Mouse (Mus musculus) 3T3-L1 (cell line): ENCODE results near the gene Prss44.

Experiments
- DNase-seq: peaks from one replicate; pipeline ENCODE4 v3.0.0-alpha.2; 2015; ENCODE audit warnings: low read depth, low spot score

Prss44 gene

DNA sequence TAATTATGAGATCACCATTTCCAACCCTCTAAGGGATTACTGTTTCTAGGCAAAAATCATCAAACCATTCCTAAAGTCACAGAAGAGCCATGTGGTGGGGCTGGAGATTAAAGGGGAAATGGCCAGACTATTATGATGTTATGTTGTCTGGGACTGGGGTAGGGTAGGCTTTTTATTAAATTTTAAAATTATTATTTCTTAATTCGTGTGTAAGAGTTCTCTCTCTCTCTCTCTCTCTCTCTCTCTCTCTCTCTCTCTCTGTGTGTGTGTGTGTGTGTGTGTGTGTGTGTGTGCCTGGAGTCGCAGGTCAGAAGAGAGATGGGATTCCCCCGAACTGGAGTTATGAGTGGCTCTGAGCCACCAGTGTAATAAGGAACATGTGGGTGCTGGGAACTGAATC, 12.6 kb downstream of the Prss44 start, which contains the start of gene Prss43:
Gene Prss43 (plus strand): TSS at position 301 of the 400 bp plus-strand sequence.
- DNase-seq: no peak

- DNase-seq: peak; percentile 11
Measured at GRCm38 (mm10) chr9:110833021-110833420, 19.2 kb downstream of the Prss44 start.

GRCm38 (mm10) chr9:110834411-110834810, 20.6 kb downstream of the Prss44 start, which contains the start of gene Prss45:
TSS of gene Prss45 (plus strand) at chr9:110834588.
- DNase-seq: no peak

DNA sequence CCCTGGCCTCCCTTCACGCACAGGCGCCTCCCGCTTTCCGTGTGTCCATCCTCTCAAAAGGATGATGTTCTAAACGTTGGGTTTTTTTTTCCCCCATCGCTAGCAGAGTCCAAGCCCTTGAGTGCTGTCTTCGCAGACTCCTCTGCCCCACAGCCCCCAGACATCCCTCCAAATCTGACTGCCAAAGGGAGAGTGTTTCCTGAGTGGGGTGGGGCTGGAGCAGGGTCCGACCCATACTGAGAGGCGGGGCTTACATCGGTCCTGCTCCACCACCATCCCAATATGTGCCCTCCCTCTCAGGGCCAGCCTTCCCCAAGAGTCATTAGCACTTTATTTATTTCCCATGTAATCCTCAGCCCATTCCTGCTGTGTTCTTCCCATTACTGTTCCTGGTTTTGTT, 21.2 kb downstream of the Prss44 start:
- DNase-seq: no peak

GRCm38 (mm10) chr9:110836112-110836511, 22.3 kb downstream of the Prss44 start:
- no peak for DNase-seq

DNA sequence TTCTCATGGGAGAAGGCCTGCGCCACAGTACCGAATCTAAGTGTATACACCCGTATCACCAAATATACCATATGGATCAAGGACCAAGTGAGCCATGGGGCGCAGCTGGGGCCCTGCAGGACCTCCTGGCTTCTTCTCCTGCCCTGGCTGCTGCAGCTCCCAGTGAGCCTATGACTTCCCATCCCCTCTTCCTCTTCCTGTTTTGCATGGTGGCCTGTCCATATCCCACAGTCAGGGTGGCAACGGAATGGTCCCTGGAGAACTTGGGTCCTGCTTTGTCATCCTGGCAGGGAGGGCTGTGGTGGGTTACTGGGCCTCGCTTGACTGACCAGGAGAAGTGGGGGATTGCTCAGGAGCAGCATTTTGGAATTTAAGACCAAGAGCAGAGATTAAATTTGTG, 27.1 kb downstream of the Prss44 start:
- no peak for DNase-seq

GRCm38 (mm10) chr9:110841438-110841837, 27.6 kb downstream of the Prss44 start:
- no peak for DNase-seq

GRCm38 (mm10) chr9:110844206-110844605, 30.4 kb downstream of the Prss44 start, which contains the start of gene Prss46:
TSS of gene Prss46 (plus strand) at chr9:110844506.
- no peak for DNase-seq

- peak; percentile 82 for DNase-seq
Measured at GRCm38 (mm10) chr9:110849162-110849561, 35.4 kb downstream of the Prss44 start.

GRCm38 (mm10) chr9:110855903-110856302, 42.1 kb downstream of the Prss44 start:
- no peak for DNase-seq

DNA sequence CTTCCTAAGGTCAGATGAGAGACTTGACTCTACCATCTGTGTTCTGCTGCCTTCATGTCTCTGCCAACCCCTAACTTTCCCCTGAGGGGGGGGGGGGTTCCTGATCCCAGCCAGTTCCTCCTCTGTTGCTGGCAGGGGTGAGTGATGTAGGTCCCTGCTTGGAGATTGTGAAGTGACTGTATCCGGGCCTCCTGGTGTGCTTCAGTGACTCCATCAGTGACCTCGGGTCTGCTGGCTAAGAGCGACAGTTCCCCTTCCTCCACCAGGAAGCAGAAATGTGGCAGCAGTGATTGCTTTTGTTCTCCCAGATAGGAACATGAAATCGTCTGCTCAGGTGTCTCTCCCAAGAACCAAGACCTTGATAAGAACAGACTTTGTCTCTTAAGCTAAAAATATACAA, 43.1 kb downstream of the Prss44 start:
- no peak for DNase-seq

DNA sequence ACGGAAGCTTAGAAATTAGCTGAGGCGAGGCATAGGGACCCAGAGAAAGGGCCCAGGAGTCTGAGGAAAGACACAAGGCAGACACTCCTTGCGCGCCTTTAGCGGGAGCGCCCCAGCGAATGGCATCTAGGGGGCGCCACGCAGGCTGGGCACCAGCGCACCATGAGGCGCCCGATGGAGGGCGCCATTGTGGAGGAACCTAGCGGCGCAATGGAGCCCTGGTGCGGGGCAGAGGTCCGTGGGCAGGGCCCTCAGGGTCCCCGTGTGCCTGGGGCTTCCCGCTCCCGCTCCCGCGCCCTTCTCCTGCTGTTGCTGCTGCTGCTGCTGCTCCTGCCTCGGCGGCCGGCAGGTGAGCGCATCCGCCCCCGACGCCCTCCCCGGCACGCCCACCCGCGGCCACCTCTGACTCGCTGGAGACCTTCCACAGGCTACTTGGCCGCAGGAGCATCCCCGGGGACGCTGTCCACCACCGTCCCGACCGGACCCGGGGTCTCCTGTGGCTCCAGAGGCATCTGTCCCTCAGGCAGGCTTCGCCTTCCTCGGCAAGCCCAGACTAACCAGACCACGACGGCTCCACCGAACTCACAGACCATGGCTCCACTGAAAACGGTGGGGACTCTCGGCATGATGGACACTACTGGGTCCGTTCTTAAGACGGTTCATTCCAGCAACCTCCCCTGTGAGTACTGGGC, 44.1 kb downstream of the Prss44 start, which contains the start of gene Prss50:
Gene Prss50 (plus strand): TSS at position 187 of the 692 bp plus-strand sequence.
- DNase-seq: no peak

- no peak for DNase-seq
Measured at GRCm38 (mm10) chr9:110858523-110858922, 44.7 kb downstream of the Prss44 start.

DNA sequence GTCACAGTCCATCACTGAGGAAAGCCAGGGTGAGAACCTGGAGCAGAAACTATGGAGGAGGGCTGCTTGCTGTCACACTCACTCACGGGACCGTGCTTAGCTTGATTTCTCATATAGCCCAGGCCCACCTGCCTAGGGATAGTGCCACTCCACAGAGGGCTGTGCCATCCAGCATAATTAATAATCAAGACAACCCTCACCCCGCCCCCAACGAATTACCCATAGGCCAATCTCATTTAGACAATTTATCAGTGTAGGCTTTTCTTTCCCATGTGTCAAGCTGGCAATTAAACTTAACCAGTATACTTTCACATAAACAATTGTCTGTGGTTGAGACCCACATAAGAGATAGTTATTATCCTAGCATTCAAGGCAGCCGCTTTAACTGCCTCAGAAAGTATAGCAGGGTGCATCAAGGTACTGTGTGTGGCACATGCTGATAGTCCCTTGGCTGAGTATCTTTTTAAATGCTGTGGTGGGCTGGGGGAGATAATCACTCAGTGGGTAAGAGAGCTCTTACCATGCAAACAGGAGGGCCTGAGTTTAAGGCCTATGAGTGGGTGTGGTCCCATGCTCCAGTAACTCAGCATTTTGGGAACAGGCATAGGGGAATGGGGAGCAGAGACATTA, 45.3 kb downstream of the Prss44 start:
- no peak for DNase-seq

- DNase-seq: peak; percentile 74
Measured at GRCm38 (mm10) chr9:110871030-110871429, 57.2 kb downstream of the Prss44 start.
